Mouse (Mus musculus) forebrain, embryonic 14.5 days (tissue): ENCODE measurements around the gene Ercc4. TPM values are rescaled to one million over a fixed set of nuclear protein-coding genes. Genes with fewer than 3 reads are reported as not detected.
A peak's percentile ranks its signal among the peaks of the same experiment; 100 is the strongest.
"Not testable (repeated sequence)": the region's sequence is repeated elsewhere in the genome, so short reads cannot be mapped to it uniquely, and the experiment has no call there.

ENCODE experiments used
- ATAC-seq: fragments of 200-750 bp; cut with Nextera tagmentation; 2 replicates; pipeline ENCODE4 v1.8.0; 2017; ENCODE audit warnings: mild to moderate bottlenecking, moderate library complexity
- DNase-seq: peaks from one replicate; pipeline ENCODE4 v3.0.0-alpha.2; 2015; ENCODE audit warnings: low spot score
- H3K27ac ChIP-seq: fragments of 300-500 bp; sonication (generic); 2 replicates; pipeline ENCODE4 v1.5.1; 2014; ENCODE audit warnings: low read depth, mild to moderate bottlenecking, control low read depth, low read length, moderate library complexity
- H3K27me3 ChIP-seq: fragments of 300-500 bp; sonication (generic); replicated peaks from 2 replicates; pipeline ENCODE4 v1.6.1; 2014; ENCODE audit warnings: low read length, control low read depth, mixed read lengths; ENCODE audit not compliant: control insufficient read depth, insufficient read depth
- H3K36me3 ChIP-seq: fragments of 300-500 bp; sonication (generic); 2 replicates; pipeline ENCODE4 v1.6.1; 2014; ENCODE audit warnings: low read length, control low read depth; ENCODE audit not compliant: control insufficient read depth, insufficient read depth
- H3K4me1 ChIP-seq: fragments of 300-500 bp; sonication (generic); 2 replicates; pipeline ENCODE4 v1.6.1; 2014; ENCODE audit warnings: antibody characterized with exemption, low read length, control low read depth; ENCODE audit not compliant: control insufficient read depth, insufficient read depth
- H3K4me2 ChIP-seq: fragments of 300-500 bp; sonication (generic); 2 replicates; pipeline ENCODE4 v1.6.1; 2014; ENCODE audit warnings: mild to moderate bottlenecking, control low read depth, low read length
- H3K4me3 ChIP-seq: fragments of 300-500 bp; sonication (generic); 2 replicates; pipeline ENCODE4 v1.5.1; 2014; ENCODE audit warnings: low read depth, low read length, control low read depth
- H3K9ac ChIP-seq: fragments of 300-500 bp; sonication (generic); 2 replicates; pipeline ENCODE4 v1.6.1; 2014; ENCODE audit warnings: mild to moderate bottlenecking, low read length, control low read depth, moderate library complexity
- H3K9me3 ChIP-seq: fragments of 300-500 bp; sonication (generic); replicated peaks from 2 replicates; pipeline ENCODE4 v1.6.1; 2016; ENCODE audit warnings: low read length, control low read depth, mixed read lengths; ENCODE audit not compliant: control insufficient read depth
- WGBS: fragments of 180-500 bp; shearing (Covaris S2); extraction: QIAGEN DNeasy Blood & Tissue Kit; methylation state at CpG from one replicate; pipeline ENCODE4 v1.1.7; 2014; 5-methylcytosine and 5-hydroxymethylcytosine counted together
- polyA plus RNA-seq: library from polyadenylated mRNA; unstranded; fragments of >200 nt; fragmentation: Nextera tagmentation; extraction: Ambion mirVana; gene quantifications from 2 replicates; pipeline ENCODE4 v1.2.1, GENCODE M21; 2014

Gene Ercc4
- polyA plus RNA-seq, 1 experiment from 2014 or later, result 9.9 TPM

DNA sequence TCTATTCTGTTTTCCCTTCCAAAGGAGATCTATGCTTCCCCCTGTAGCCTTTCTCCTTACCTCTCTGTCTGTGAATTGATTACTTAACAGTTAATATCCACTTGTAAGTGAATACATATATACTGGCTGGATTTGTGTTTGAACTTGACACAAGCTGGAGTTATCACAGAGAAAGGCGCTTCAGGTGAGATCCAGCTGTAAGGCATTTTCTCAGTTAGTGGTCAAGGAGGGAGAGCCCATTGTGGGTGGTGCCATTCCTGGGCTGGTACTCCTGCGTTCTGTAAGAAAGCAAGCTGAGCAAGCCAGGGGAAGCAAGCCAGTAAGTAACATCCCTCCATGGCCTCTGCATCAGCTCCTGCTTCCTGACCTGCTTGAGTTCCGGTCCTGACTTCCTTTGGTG is 6.0 kb downstream of the Ercc4 start:
- WGBS, result 93% methylated on average over 2 of the region's 3 CpGs
- H3K36me3 ChIP-seq, result peaks cover 27% of the 10 kb centered on the region
- H3K9ac ChIP-seq, H3K9me3 ChIP-seq, DNase-seq, H3K27ac ChIP-seq, H3K4me1 ChIP-seq, H3K4me2 ChIP-seq, ATAC-seq, H3K27me3 ChIP-seq, H3K4me3 ChIP-seq: not testable (repeated sequence)

DNA sequence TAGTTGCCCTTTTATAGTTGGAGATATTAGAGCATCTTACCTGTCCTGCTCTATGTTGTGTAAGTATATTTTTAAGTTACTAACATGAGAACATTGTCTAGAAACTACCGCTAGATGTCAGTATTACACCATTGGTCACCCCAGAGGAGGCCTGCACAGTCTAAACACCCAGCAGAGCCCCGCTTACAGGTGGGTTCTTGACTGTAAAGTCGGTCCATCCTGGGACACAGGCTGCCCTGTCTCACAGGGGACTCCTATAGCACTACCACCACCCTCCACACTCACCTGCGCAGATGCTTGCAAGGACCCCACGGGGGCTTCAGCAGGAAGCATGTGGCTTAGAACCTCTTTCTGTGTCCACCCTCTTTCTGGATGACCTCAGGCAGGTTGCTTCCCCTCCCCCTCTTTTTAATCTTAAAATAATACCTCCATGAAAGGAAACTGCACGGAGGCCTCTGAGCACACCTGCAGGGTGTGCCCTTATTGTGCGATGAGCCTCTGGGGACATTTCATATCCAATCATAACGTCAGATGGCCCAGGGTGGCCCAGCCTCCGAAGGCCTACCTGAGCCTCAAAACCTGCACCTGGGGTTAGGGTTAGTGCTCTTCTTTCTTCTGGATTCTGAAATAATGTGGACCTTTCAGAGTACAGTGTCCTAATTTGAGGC is 7.9 kb downstream of the Ercc4 start:
- no peak overlapping the region for H3K4me3 ChIP-seq
- no peaks in the 10 kb centered on the region for H3K27me3 ChIP-seq
- no peaks in the 10 kb centered on the region for H3K9me3 ChIP-seq
- no peak overlapping the region for H3K27ac ChIP-seq
- H3K36me3 ChIP-seq, result peaks cover 30% of the 10 kb centered on the region
- no peak overlapping the region for H3K9ac ChIP-seq
- 66% methylated on average over 9 of the region's 9 CpGs for WGBS
- DNase-seq (peak; percentile 87), ATAC-seq (peak; percentile 89)
- no peaks in the 10 kb centered on the region for H3K4me1 ChIP-seq
- no peak overlapping the region for H3K4me2 ChIP-seq

DNA sequence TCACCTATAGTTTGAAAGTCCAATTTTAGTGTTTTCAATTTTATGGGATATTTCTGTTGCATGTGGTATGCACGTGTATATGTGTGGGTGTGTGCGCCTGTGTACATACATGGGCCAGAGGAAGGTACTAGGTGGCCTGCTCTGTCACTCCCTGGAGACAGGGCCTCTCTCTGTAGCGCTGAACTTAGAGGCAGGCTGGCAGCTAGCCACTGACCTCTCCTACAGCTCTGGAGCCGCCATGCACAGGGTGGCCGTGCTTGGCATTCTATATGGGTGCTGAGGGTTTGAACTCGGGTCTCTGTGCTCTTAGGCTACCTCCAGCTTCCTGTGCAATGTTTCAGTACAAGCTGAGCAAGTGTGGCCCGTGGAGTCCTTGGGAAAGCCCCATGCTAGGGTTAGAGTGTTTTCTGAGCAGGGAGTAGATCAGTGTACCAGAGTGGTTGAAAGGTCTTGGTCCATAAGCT is 8.5 kb downstream of the Ercc4 start:
- Histone ChIP-seq H3K9ac (no peak overlapping the region), H3K36me3 (peaks cover 33% of the 10 kb centered on the region), H3K4me3 (no peak overlapping the region), H3K27me3 (no peaks in the 10 kb centered on the region), H3K9me3 (no peaks in the 10 kb centered on the region), H3K27ac (no peak overlapping the region), H3K4me2 (no peak overlapping the region), H3K4me1 (no peaks in the 10 kb centered on the region)
- no peak for DNase-seq
- no peak for ATAC-seq
- whole genome bisulfite sequencing, result 89% methylated on average over 7 of the region's 7 CpGs

DNA sequence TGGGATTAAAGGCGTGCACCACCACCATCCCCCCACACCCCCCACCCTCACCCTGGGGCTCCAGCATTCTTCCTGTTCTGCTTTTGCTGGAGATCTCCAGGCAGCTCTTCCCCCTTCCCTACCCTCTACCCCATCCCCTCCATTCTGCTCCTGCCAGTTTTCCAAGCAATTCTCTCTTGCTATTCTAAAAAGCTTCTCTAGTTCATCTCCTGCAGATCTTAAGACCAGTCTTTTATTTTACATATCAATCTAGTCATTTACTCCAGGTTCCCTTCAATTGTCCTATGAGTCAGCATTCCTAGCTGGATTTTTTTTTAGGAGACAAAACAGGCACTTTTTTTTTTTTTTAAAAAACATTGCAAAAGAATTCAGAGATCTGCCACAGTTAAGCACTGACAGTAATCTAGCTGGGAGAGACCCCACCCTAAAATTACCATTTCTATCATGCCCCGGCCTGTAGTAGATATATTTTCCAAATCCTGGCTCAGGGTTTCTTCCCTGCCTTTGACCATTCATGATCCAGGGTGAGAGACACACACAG is 9.3 kb downstream of the Ercc4 start:
- Histone ChIP-seq H3K27me3 (no peaks in the 10 kb centered on the region), H3K4me2 (no peak overlapping the region), H3K9ac (no peak overlapping the region), H3K36me3 (peaks cover 34% of the 10 kb centered on the region), H3K27ac (no peak overlapping the region), H3K4me1 (no peaks in the 10 kb centered on the region), H3K4me3 (no peak overlapping the region), H3K9me3 (no peaks in the 10 kb centered on the region)
- no peak for DNase-seq
- WGBS, result 94% methylated on average over 2 of the region's 2 CpGs
- no peak for ATAC-seq

DNA sequence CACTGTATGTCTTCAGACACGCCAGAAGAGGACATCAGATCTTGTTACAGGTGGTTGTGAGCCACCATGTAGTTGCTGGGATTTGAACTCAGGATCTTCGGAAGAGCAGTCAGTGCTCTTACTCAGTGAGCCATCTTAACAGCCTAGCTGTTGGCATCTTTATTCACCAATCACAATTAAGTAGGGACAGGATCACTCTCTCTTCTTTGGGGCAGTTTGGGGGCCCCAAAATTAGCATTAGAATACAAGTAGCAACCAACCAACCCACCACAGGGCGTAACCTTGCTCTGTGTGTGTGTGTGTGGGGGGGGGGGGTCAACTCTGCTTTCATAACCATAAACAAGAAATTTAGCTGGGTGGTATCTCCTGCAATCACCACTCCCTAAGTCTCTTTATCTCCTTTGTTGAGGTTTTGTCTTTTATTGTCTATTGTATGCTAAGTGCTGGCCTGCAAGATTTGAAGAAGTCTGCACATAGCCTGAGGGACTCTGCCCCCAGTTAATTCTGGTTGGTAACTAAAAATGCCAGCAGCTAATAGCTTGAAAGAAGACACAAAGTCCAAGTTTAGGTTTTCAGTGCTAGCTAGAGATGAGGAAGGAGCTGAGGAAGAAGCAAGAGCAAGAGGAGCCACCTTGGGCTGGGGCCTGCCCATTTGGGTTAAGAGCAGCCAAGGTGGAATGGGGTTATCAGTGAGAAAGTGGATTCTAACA is 10.3 kb downstream of the Ercc4 start:
- Histone ChIP-seq H3K9ac (no peak overlapping the region), H3K9me3 (no peaks in the 10 kb centered on the region), H3K4me2 (no peak overlapping the region), H3K27ac (no peak overlapping the region), H3K4me3 (no peak overlapping the region), H3K27me3 (no peaks in the 10 kb centered on the region), H3K4me1 (no peaks in the 10 kb centered on the region), H3K36me3 (peaks cover 33% of the 10 kb centered on the region)
- DNase-seq (no peak), ATAC-seq (no peak)
- 84% methylated on average over 3 of the region's 3 CpGs for WGBS

DNA sequence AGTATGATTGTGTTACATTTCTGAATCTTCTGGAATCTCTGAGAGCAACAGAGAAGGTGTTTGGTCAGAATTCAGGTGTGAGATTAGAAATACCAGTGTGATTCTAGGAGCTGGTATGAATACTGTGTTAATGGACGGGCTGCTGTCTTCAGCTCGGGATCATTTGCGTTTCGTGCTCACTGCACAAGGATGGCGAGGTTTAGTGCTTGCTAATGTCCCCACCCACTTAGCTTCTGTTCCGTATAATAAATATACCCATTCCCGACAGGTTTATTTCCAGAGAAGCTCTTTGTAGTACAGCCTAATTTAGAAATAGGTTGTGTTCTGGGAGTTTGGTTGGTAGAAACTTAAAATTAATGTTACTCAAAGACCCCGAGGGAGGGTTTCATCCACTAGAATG is 15.9 kb downstream of the Ercc4 start:
- DNase-seq, result no peak
- ATAC-seq, result no peak
- H3K9ac ChIP-seq, result no peak overlapping the region
- H3K27me3 ChIP-seq, result no peaks in the 10 kb centered on the region
- no peak overlapping the region for H3K27ac ChIP-seq
- peaks cover 63% of the 10 kb centered on the region for H3K36me3 ChIP-seq
- no peaks in the 10 kb centered on the region for H3K9me3 ChIP-seq
- WGBS, result 91% methylated on average over 8 of the region's 8 CpGs
- H3K4me1 ChIP-seq, result no peaks in the 10 kb centered on the region
- no peak overlapping the region for H3K4me2 ChIP-seq
- H3K4me3 ChIP-seq, result no peak overlapping the region

DNA sequence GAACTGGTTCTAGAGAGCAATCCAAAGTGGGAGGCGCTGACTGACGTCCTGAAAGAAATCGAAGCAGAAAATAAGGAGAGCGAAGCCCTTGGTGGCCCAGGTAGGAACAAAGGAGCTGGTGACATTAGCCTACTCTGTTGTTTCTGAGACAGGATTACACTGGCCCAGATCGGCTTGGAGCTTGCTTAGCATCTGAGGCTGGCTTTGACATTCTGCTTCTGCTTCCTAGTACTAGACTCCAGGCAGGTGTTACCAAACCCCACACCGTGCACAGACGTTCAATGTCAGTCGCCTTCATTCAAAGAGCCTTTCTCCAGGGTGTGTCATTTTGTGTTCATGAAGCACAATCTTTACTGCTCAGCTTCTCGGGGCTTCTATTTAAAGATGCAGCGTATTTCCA is 18.1 kb downstream of the Ercc4 start:
- WGBS, result 90% methylated on average over 10 of the region's 10 CpGs
- ATAC-seq (no peak), DNase-seq (no peak)
- Histone ChIP-seq H3K4me3 (no peak overlapping the region), H3K9me3 (no peaks in the 10 kb centered on the region), H3K27ac (no peak overlapping the region), H3K9ac (no peak overlapping the region), H3K27me3 (no peaks in the 10 kb centered on the region), H3K4me1 (no peaks in the 10 kb centered on the region), H3K36me3 (peaks cover 68% of the 10 kb centered on the region), H3K4me2 (no peak overlapping the region)

DNA sequence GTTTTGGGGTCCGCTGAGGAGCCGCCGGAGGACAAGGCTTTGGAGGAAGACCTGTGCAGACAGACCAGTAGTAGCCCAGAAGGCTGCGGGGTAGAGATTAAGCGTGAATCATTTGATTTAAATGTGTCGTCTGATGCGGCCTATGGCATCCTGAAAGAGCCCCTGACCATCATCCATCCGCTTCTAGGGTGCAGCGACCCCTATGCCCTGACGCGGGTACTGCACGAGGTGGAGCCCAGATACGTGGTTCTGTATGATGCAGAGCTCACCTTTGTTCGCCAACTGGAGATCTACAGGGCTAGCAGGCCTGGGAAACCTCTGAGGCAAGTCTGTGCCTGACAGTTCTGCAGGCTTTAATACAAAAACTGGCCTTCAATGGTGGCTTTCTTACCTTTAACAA is 20.9 kb downstream of the Ercc4 start:
- H3K36me3 ChIP-seq, result peaks cover 55% of the 10 kb centered on the region
- no peaks in the 10 kb centered on the region for H3K27me3 ChIP-seq
- ATAC-seq (no peak), DNase-seq (no peak)
- no peaks in the 10 kb centered on the region for H3K9me3 ChIP-seq
- H3K9ac ChIP-seq, result no peak overlapping the region
- H3K4me2 ChIP-seq, result no peak overlapping the region
- H3K4me3 ChIP-seq, result no peak overlapping the region
- no peaks in the 10 kb centered on the region for H3K4me1 ChIP-seq
- H3K27ac ChIP-seq, result no peak overlapping the region
- WGBS, result 48% methylated on average over 14 of the region's 14 CpGs

DNA sequence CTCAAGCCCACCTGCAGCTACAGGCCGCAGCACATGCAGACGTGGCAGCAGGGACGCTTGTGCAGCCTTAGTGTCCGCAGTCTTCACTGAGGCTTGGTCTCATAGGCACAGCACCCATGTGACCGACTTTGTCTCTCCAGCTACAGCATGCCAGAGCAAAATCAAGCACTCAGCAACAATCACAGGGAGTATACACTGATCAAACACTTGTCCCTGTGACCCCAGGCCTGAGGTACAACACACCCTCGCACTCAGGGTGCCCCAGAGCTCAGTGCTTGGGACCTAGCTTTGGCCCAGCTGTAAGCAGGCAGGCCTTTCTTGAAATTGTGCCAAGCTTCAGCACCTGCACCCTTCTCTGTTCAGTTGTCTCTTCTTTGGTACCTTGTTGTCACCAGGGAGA is 31.7 kb downstream of the Ercc4 start:
- H3K9ac ChIP-seq, result no peak overlapping the region
- no peak overlapping the region for H3K4me3 ChIP-seq
- no peak overlapping the region for H3K4me2 ChIP-seq
- WGBS, result 93% methylated on average over 6 of the region's 6 CpGs
- DNase-seq (no peak), ATAC-seq (no peak)
- H3K4me1 ChIP-seq, result no peaks in the 10 kb centered on the region
- no peaks in the 10 kb centered on the region for H3K27me3 ChIP-seq
- no peaks in the 10 kb centered on the region for H3K9me3 ChIP-seq
- H3K36me3 ChIP-seq, result peaks cover 13% of the 10 kb centered on the region
- no peak overlapping the region for H3K27ac ChIP-seq
